Mouse (Mus musculus): Measurements from ENCODE around the gene Tasp1.

DNA sequence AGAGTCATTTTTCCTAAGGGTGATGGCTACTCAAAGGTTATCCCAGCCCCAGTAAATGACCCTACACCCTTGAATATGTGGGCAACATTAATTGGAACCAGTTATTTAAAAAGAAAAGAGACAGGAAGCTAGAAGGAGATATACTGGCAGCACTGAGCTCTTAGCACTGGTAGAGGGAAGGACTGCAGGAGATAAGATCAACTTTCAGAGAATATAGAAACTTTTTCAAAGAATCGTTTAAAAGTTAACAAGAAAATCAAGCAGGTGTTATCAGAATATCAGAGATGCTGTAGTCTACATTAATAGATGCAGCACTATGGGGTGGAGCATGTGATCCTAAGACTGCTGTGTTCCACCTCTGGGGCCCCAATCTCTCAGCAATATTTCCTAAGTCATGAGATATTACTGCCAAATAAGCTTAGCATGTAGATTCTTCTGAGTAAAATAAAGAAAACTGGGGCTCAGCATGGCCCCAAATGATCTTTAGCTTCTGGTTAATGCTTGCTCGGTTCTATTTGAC lies 14.9 kb downstream of the Tasp1 start:
- TF ChIP-seq CTCF (IDR thresholded peaks at IDR 0.05; ENCODE audit: control insufficient read depth, insufficient read depth, insufficient replicate concordance, low read depth, low read length), result no peak
- no peak for TF ChIP-seq POLR2A (IDR thresholded peaks at IDR 0.05; ENCODE audit: control insufficient read depth, low read depth, low read length)

All from testis, adult 2 months (tissue).